Mouse (Mus musculus): ENCODE results near the gene Kif26a. TPM values are rescaled to one million over a fixed set of nuclear protein-coding genes. Genes with fewer than 3 reads are reported as not detected.

Gene Kif26a
- total and polyA plus RNA-seq, 2 experiments, result 0.28 to 0.84 TPM

DNA sequence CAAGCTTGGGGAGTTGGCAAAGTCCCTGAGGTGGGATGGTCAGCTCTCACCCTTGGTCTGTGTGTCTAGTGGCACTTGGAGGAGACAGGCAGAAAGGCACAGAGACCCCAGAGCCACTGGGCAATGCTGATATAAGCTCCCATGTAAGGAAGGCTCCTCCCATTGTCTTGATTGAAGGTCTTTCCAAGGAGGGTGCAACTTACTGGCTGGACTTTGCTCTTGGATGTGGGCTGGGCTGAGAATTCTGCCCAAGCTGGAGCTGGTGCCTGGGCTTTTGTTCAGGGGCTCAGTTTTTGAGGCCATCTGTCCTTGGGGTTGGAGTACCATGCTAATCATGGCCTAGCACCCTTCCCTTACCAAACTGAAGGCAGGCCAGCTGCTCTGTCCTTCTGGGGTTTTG is 12.8 kb downstream of the Kif26a start:
- Histone ChIP-seq H3K4me3 (ENCODE audit: insufficient read depth, low read depth, low read length) (no peak overlapping the region), H3K79me2 (ENCODE audit: control insufficient read depth, insufficient read depth, low read length) (no peaks in the 10 kb centered on the region), H3K27me3 (ENCODE audit: control insufficient read depth, insufficient read depth, low read length) (no peaks in the 10 kb centered on the region), H3K27ac (replicated peaks; ENCODE audit: insufficient read depth, low read depth, low read length) (no peak overlapping the region), H3K9ac (ENCODE audit: low read depth, low read length) (no peak overlapping the region), H3K4me1 (ENCODE audit: control insufficient read depth, insufficient read depth, low read length) (no peaks in the 10 kb centered on the region; the same call in 1 of the 2 replicates), H3K36me3 (ENCODE audit: control insufficient read depth, insufficient read depth, low read length) (no peaks in the 10 kb centered on the region)
- TF ChIP-seq POLR2A (IDR thresholded peaks at IDR 0.05; ENCODE audit: extremely low read depth, insufficient read depth, low read length) (no peak), CTCF (IDR thresholded peaks at IDR 0.05; ENCODE audit: low read depth, low read length) (no peak)
- DNase-seq (ENCODE audit: extremely low read depth, low read depth, low spot score), result no peak

DNA sequence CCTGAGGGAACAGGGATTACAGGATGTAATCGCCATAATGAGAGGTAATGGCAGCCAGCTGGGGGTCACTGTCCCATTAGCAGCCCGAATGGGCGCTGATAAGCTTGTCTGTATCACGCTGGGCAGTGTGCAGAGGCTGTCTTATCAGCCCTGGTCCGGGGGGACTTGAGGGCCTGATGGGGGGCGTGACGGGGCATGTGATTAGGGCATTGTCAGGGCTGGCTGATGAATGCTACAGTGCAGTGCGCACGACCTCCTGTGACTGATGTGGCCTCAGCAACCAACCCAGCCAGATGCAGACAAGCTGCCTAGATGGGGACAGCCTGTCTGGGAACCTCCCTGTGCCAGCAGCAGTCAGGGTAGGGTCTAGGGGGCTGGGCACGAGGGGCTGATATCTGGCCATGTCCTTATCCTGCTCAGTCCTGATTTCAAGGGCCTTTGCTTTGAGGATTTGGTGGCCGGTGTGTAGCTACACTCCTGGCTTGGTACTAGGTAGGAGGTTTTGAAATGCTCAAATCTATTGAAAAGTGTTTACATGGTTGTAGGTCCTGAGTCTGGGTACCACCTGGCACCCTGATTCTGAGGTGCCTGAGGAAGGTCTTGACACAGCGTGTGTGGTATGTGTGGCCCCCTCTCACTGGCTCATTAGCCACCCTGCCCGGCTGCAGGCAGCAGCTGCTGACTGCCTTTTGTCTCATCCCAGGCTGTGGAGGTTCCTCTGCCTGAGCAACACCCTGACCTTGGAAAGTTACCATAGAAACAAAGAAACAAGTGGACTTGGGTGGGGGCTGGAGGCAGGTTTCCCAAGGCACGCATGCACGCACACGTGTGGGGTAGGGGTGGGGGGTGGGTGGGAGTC is 18.2 kb downstream of the Kif26a start:
- Histone ChIP-seq H3K79me2 (ENCODE audit: control insufficient read depth, insufficient read depth, low read length) (no peaks in the 10 kb centered on the region), H3K27ac (replicated peaks; ENCODE audit: insufficient read depth, low read depth, low read length) (no peak overlapping the region), H3K4me1 (ENCODE audit: control insufficient read depth, insufficient read depth, low read length) (no peaks in the 10 kb centered on the region), H3K36me3 (ENCODE audit: control insufficient read depth, insufficient read depth, low read length) (no peaks in the 10 kb centered on the region), H3K9ac (ENCODE audit: low read depth, low read length) (no peak overlapping the region), H3K27me3 (ENCODE audit: control insufficient read depth, insufficient read depth, low read length) (no peaks in the 10 kb centered on the region), H3K4me3 (ENCODE audit: insufficient read depth, low read depth, low read length) (no peak overlapping the region)
- DNase-seq (ENCODE audit: extremely low read depth, low read depth, low spot score), result no peak
- TF ChIP-seq POLR2A (IDR thresholded peaks at IDR 0.05; ENCODE audit: extremely low read depth, insufficient read depth, low read length) (no peak), CTCF (IDR thresholded peaks at IDR 0.05; ENCODE audit: low read depth, low read length) (no peak)
- 62% methylated on average over 16 of the region's 16 CpGs for WGBS

DNA sequence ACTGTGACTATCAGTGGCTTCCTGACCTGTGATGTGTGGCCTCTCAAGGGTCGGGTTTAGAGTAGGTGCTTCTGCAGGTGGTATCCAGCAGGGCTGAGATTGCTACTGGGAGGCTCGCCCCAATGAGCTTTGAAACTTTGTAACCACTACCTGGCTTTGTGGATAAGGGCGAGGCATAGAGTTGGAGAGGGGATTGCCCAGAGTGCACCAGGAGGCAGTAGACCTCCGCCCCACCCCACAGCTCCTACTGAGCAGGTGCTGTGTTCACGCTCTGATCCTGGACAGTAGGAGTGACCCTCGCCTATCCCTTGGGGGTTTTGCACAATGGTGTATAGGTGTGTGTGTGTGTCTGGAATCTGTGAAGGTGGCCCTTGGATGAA is 18.8 kb downstream of the Kif26a start:
- Histone ChIP-seq H3K4me1 (ENCODE audit: control insufficient read depth, insufficient read depth, low read length) (no peaks in the 10 kb centered on the region), H3K4me3 (ENCODE audit: insufficient read depth, low read depth, low read length) (no peak overlapping the region), H3K27me3 (ENCODE audit: control insufficient read depth, insufficient read depth, low read length) (no peaks in the 10 kb centered on the region), H3K27ac (replicated peaks; ENCODE audit: insufficient read depth, low read depth, low read length) (no peak overlapping the region), H3K9ac (ENCODE audit: low read depth, low read length) (no peak overlapping the region), H3K36me3 (ENCODE audit: control insufficient read depth, insufficient read depth, low read length) (no peaks in the 10 kb centered on the region), H3K79me2 (ENCODE audit: control insufficient read depth, insufficient read depth, low read length) (no peaks in the 10 kb centered on the region)
- WGBS, result 73% methylated on average over 6 of the region's 6 CpGs
- no peak for DNase-seq (ENCODE audit: extremely low read depth, low read depth, low spot score)
- TF ChIP-seq POLR2A (IDR thresholded peaks at IDR 0.05; ENCODE audit: extremely low read depth, insufficient read depth, low read length), result no peak
- no peak for TF ChIP-seq CTCF (IDR thresholded peaks at IDR 0.05; ENCODE audit: low read depth, low read length)

DNA sequence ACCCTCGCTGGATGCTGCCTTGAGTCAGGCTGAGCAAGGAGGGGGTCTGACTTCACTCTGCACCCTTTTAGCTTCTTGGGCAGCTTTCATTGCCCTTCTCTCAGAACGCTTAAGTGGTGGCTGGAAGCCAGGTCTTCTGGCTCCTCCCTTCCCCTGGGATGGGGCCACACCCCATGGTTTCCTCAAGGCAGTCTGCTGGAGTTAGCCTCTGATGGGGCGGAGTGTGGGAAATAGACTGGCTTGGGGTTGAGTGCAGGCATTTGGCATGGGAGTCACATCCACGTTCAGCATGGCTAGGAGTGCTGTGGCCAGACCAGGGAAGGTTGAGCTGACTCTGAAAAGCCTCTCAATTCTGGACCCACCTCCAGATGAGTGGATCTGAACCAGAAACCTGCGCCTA is 23.2 kb downstream of the Kif26a start:
- H3K4me1 ChIP-seq (ENCODE audit: control insufficient read depth, insufficient read depth, low read length), result no peaks in the 10 kb centered on the region
- H3K79me2 ChIP-seq (ENCODE audit: control insufficient read depth, insufficient read depth, low read length), result no peaks in the 10 kb centered on the region
- DNase-seq (ENCODE audit: extremely low read depth, low read depth, low spot score), result no peak
- no peaks in the 10 kb centered on the region for H3K27me3 ChIP-seq (ENCODE audit: control insufficient read depth, insufficient read depth, low read length)
- 71% methylated on average over 5 of the region's 5 CpGs for WGBS
- H3K4me3 ChIP-seq (ENCODE audit: insufficient read depth, low read depth, low read length), result no peak overlapping the region
- no peaks in the 10 kb centered on the region for H3K36me3 ChIP-seq (ENCODE audit: control insufficient read depth, insufficient read depth, low read length)
- no peak overlapping the region for H3K27ac ChIP-seq (replicated peaks; ENCODE audit: insufficient read depth, low read depth, low read length)
- no peak overlapping the region for H3K9ac ChIP-seq (ENCODE audit: low read depth, low read length)
- TF ChIP-seq POLR2A (IDR thresholded peaks at IDR 0.05; ENCODE audit: extremely low read depth, insufficient read depth, low read length) (no peak), CTCF (IDR thresholded peaks at IDR 0.05; ENCODE audit: low read depth, low read length) (no peak)

DNA sequence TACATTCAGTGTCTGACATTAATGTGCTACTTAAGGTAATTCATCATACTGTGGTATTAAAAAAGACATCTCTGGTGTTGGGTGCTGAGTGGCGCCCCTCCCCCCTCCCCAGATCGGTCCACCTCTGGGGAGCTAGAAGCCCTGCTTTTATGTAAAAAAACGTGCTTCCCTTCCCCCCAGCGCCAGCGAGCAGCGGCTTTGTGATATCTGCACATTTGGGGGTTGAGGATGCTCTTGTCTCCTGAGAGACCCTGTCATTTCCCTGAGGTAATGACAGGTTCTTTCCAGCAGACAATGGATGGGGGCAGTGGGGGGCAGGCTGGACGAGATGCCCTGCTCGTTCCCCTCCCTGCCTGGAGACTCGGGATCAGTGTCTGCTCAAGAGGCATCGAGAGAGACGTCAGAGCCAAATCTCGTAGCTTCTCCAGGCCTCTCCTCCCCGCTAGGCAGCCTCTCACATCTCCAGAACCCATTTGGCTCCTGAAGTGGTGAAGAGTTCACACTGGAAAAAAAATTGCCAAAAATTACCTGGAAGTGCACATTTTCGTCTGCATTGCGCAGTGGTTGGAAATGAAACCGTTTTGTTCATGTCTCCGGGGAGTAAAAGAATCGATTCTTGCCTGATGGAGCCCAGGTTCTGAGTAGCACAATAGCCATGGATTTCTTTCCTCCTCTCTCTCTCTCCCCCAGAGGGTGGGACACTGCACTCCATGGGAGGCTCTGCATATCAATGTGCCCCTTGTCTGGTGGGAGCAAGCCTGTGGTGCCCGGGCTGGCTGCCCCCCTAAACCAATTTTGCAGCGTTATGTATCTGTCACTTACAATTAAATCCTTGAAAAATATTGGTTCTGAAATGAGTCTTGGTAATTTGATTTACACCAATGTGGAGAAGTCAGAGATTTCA is 24.9 kb downstream of the Kif26a start:
- H3K4me3 ChIP-seq (ENCODE audit: insufficient read depth, low read depth, low read length), result no peak overlapping the region
- H3K79me2 ChIP-seq (ENCODE audit: control insufficient read depth, insufficient read depth, low read length), result no peaks in the 10 kb centered on the region
- no peak overlapping the region for H3K27ac ChIP-seq (replicated peaks; ENCODE audit: insufficient read depth, low read depth, low read length)
- TF ChIP-seq POLR2A (IDR thresholded peaks at IDR 0.05; ENCODE audit: extremely low read depth, insufficient read depth, low read length) (no peak), CTCF (IDR thresholded peaks at IDR 0.05; ENCODE audit: low read depth, low read length) (no peak)
- no peaks in the 10 kb centered on the region for H3K36me3 ChIP-seq (ENCODE audit: control insufficient read depth, insufficient read depth, low read length)
- H3K27me3 ChIP-seq (ENCODE audit: control insufficient read depth, insufficient read depth, low read length), result no peaks in the 10 kb centered on the region
- no peaks in the 10 kb centered on the region for H3K4me1 ChIP-seq (ENCODE audit: control insufficient read depth, insufficient read depth, low read length)
- DNase-seq (ENCODE audit: extremely low read depth, low read depth, low spot score), result no peak
- H3K9ac ChIP-seq (ENCODE audit: low read depth, low read length), result no peak overlapping the region
- WGBS, result 78% methylated on average over 20 of the region's 20 CpGs

Measured in liver, adult 2 months (tissue).